8 mouse cellular contexts compared by ENCODE assay signal in genomic region chr14:52104677-52105285, GRCm38 (mm10). TPM values are rescaled to one million over a fixed set of nuclear protein-coding genes. Genes with fewer than 3 reads are reported as not detected.
A peak's percentile ranks its signal among the peaks of the same experiment; 100 is the strongest.
DNase-seq lines count a peak whose midpoint lies in the region; ATAC-seq and TF ChIP-seq lines count a peak whose summit lies in the region.

No protein-coding gene starts in this region.

- no peak; the same call in 1 of the 2 replicates for ATAC-seq in kidney, embryonic 14.5 days (ENCODE audit: low FRiP score, low TSS enrichment)
- ATAC-seq in hindbrain, embryonic 14.5 days (ENCODE audit: low FRiP score), result no peak
- ATAC-seq in midbrain, embryonic 15.5 days (replicated peaks), result no peak

- H3K4me1 ChIP-seq in kidney, embryonic 14.5 days (ENCODE audit: control insufficient read depth, insufficient read depth, low read length), result peaks cover 9% of the 10 kb centered on the region; the same call in 1 of the 2 replicates
- H3K4me1 ChIP-seq in bone marrow, adult 2 months (ENCODE audit: control insufficient read depth, insufficient read depth, low read length), result peaks cover 3% of the 10 kb centered on the region; the same call in 1 of the 2 replicates
- peaks cover 30% of the 10 kb centered on the region for H3K4me1 ChIP-seq in hindbrain, embryonic 14.5 days (replicated peaks; ENCODE audit: control insufficient read depth, insufficient read depth, low read length)
- H3K4me1 ChIP-seq in midbrain, embryonic 15.5 days, result peaks cover 33% of the 10 kb centered on the region

- DNase-seq in kidney, postnatal 4 days, result no peak
- DNase-seq in hindbrain, embryonic 14.5 days (ENCODE audit: low spot score), result no peak
- no peak for DNase-seq in frontal cortex, postnatal 36 days (ENCODE audit: low spot score in 2 of 2)
- no peak for DNase-seq in layer of hippocampus, adult 8-10 months (ENCODE audit: low spot score in 2 of 2)
- no peak for DNase-seq in urinary bladder, postnatal 14 days (ENCODE audit: low spot score)

- H3K27me3 ChIP-seq in kidney, embryonic 14.5 days (ENCODE audit: control insufficient read depth, insufficient read depth, low read length), result no peaks in the 10 kb centered on the region
- H3K27me3 ChIP-seq in hindbrain, embryonic 14.5 days (ENCODE audit: control insufficient read depth, insufficient read depth, low read length), result no peaks in the 10 kb centered on the region
- H3K27me3 ChIP-seq in midbrain, embryonic 15.5 days (replicated peaks), result no peaks in the 10 kb centered on the region

- no peak for TF ChIP-seq CTCF in bone marrow, adult 2 months (IDR thresholded peaks at IDR 0.05; ENCODE audit: control insufficient read depth, insufficient read depth, low read length)

- TF ChIP-seq POLR2A in bone marrow, adult 2 months (IDR thresholded peaks at IDR 0.05; ENCODE audit: borderline replicate concordance, control insufficient read depth, low read depth, low read length), result no peak

- H3K9ac ChIP-seq in kidney, embryonic 14.5 days (ENCODE audit: low read depth, low read length), result peak overlapping the region; percentile 56; the same call in 1 of the 2 replicates
- H3K9ac ChIP-seq in hindbrain, embryonic 14.5 days, result peak overlapping the region; percentile 52
- peak overlapping the region; percentile 53 for H3K9ac ChIP-seq in midbrain, embryonic 15.5 days

- peak overlapping the region; percentile 91 for H3K27ac ChIP-seq in kidney, embryonic 14.5 days (ENCODE audit: low read depth, low read length)
- H3K27ac ChIP-seq in bone marrow, adult 2 months (ENCODE audit: control insufficient read depth, insufficient read depth, low read depth, low read length, poor library complexity), result peak overlapping the region; percentile 81
- peak overlapping the region; percentile 92 for H3K27ac ChIP-seq in hindbrain, embryonic 14.5 days
- peak overlapping the region; percentile 92 for H3K27ac ChIP-seq in midbrain, embryonic 15.5 days

- peaks cover 6% of the 10 kb centered on the region; the same call in 1 of the 2 replicates for H3K36me3 ChIP-seq in kidney, embryonic 14.5 days (ENCODE audit: control insufficient read depth, insufficient read depth, low read length)
- no peaks in the 10 kb centered on the region; the same call in 1 of the 2 replicates for H3K36me3 ChIP-seq in hindbrain, embryonic 14.5 days (replicated peaks; ENCODE audit: control insufficient read depth, insufficient read depth)
- H3K36me3 ChIP-seq in midbrain, embryonic 15.5 days (replicated peaks), result no peaks in the 10 kb centered on the region

- peak overlapping the region; percentile 63 for H3K4me2 ChIP-seq in kidney, embryonic 14.5 days (replicated peaks; ENCODE audit: low read depth, low read length)
- peak overlapping the region; percentile 63 for H3K4me2 ChIP-seq in hindbrain, embryonic 14.5 days (replicated peaks)
- H3K4me2 ChIP-seq in midbrain, embryonic 15.5 days, result peak overlapping the region; percentile 59

- H3K9me3 ChIP-seq in kidney, embryonic 14.5 days (ENCODE audit: control insufficient read depth, low read length), result no peaks in the 10 kb centered on the region
- no peaks in the 10 kb centered on the region for H3K9me3 ChIP-seq in hindbrain, embryonic 14.5 days (ENCODE audit: control insufficient read depth, low read length)
- no peaks in the 10 kb centered on the region for H3K9me3 ChIP-seq in midbrain, embryonic 15.5 days

- H3K4me3 ChIP-seq in kidney, embryonic 14.5 days (ENCODE audit: low read length), result peak overlapping the region; percentile 36
- peak overlapping the region; percentile 19 for H3K4me3 ChIP-seq in bone marrow, adult 2 months (replicated peaks; ENCODE audit: control insufficient read depth, low read depth, low read length)
- H3K4me3 ChIP-seq in hindbrain, embryonic 14.5 days (replicated peaks; ENCODE audit: low read length), result peak overlapping the region; percentile 34
- peak overlapping the region; percentile 42 for H3K4me3 ChIP-seq in midbrain, embryonic 15.5 days

- 25% methylated on average over 7 of the region's 7 CpGs for WGBS in kidney, embryonic 14.5 days
- WGBS in bone marrow, adult 2 months, result 43% methylated on average over 7 of the region's 7 CpGs
- 37% methylated on average over 7 of the region's 7 CpGs for WGBS in hindbrain, embryonic 14.5 days
- 38% methylated on average over 7 of the region's 7 CpGs for WGBS in midbrain, embryonic 15.5 days

RNA-seq across cellular contexts. Expression of gene Hnrnpc, which starts 1.0 kb away (rescaled TPM):
- polyA plus RNA-seq in kidney, embryonic 14.5 days (2014; fragmentation: Nextera tagmentation; extraction: Ambion mirVana), result 718 and 725 TPM in 2 replicates
- polyA plus RNA-seq in bone marrow, adult 2 months (2011; ENCODE audit: insufficient read depth, insufficient read length, low replicate concordance, missing spikeins), result 226 and 328 TPM in 2 replicates
- 447 and 451 TPM in 2 replicates for polyA plus RNA-seq in hindbrain, embryonic 14.5 days (2014; fragmentation: Nextera tagmentation; extraction: Ambion mirVana)
- 480 and 482 TPM in 2 replicates for polyA plus RNA-seq in midbrain, embryonic 15.5 days (2015; fragmentation: Nextera tagmentation; extraction: Ambion mirVana)
- 100 to 1,000 TPM; 197 to 271 (median 244) TPM for total RNA-seq in layer of hippocampus, adult 8-10 months (2022)

RNA-seq across cellular contexts. Expression of gene Rpgrip1, which starts 5.7 kb away (rescaled TPM):
- 76.5 and 134 TPM in 2 replicates for polyA plus RNA-seq in kidney, embryonic 14.5 days (2014; fragmentation: Nextera tagmentation; extraction: Ambion mirVana)
- polyA plus RNA-seq in bone marrow, adult 2 months (2011; ENCODE audit: insufficient read depth, insufficient read length, low replicate concordance, missing spikeins), result 337 and 668 TPM in 2 replicates
- 31.1 and 41.6 TPM in 2 replicates for polyA plus RNA-seq in hindbrain, embryonic 14.5 days (2014; fragmentation: Nextera tagmentation; extraction: Ambion mirVana)
- polyA plus RNA-seq in midbrain, embryonic 15.5 days (2015; fragmentation: Nextera tagmentation; extraction: Ambion mirVana), result 51.3 and 53.3 TPM in 2 replicates
- 1 to 10 TPM; 1.3 to 3.4 (median 1.7) TPM for total RNA-seq in layer of hippocampus, adult 8-10 months (2022)
